Mouse (Mus musculus) embryonic fibroblast, embryonic 13.5 days (primary cell): ENCODE results near the gene Acsf2. TPM values are rescaled to one million over a fixed set of nuclear protein-coding genes. Genes with fewer than 3 reads are reported as not detected.
A peak's percentile ranks its signal among the peaks of the same experiment; 100 is the strongest.
"Not testable (repeated sequence)": the region's sequence is repeated elsewhere in the genome, so short reads cannot be mapped to it uniquely, and the experiment has no call there.

Source experiments
- H3K27ac ChIP-seq: 2 replicates; pipeline ENCODE4 v1.5.1; 2012; ENCODE audit warnings: low read length, control low read depth, inconsistent platforms; ENCODE audit not compliant: insufficient read depth
- H3K4me1 ChIP-seq: 2 replicates; pipeline ENCODE4 v1.6.1; 2011; ENCODE audit warnings: low read length; ENCODE audit not compliant: control insufficient read depth, insufficient read depth
- H3K4me3 ChIP-seq: 2 replicates; pipeline ENCODE4 v1.5.1; 2011; ENCODE audit warnings: mild to moderate bottlenecking, control low read depth, low read length; ENCODE audit not compliant: insufficient read depth
- CTCF ChIP-seq: IDR thresholded peaks from 2 replicates; pipeline ENCODE4 v1.5.1; 2011; ENCODE audit warnings: mild to moderate bottlenecking, control low read depth, low read length, moderate library complexity, borderline replicate concordance; ENCODE audit not compliant: insufficient read depth
- POLR2A ChIP-seq: IDR thresholded peaks from 2 replicates; pipeline ENCODE4 v1.6.1; 2011; ENCODE audit warnings: low read depth, mild to moderate bottlenecking, control low read depth, low read length, moderate library complexity
- polyA plus RNA-seq: library from polyadenylated mRNA; stranded (reverse); fragments of >200 nt; gene quantifications from 2 replicates; pipeline ENCODE4 v1.2.4, GENCODE M21; 2011; ENCODE audit warnings: low read depth; ENCODE audit not compliant: missing spikeins, insufficient read length

Acsf2 gene
- polyA plus RNA-seq: 13.8 and 19.4 TPM in 2 replicates

DNA sequence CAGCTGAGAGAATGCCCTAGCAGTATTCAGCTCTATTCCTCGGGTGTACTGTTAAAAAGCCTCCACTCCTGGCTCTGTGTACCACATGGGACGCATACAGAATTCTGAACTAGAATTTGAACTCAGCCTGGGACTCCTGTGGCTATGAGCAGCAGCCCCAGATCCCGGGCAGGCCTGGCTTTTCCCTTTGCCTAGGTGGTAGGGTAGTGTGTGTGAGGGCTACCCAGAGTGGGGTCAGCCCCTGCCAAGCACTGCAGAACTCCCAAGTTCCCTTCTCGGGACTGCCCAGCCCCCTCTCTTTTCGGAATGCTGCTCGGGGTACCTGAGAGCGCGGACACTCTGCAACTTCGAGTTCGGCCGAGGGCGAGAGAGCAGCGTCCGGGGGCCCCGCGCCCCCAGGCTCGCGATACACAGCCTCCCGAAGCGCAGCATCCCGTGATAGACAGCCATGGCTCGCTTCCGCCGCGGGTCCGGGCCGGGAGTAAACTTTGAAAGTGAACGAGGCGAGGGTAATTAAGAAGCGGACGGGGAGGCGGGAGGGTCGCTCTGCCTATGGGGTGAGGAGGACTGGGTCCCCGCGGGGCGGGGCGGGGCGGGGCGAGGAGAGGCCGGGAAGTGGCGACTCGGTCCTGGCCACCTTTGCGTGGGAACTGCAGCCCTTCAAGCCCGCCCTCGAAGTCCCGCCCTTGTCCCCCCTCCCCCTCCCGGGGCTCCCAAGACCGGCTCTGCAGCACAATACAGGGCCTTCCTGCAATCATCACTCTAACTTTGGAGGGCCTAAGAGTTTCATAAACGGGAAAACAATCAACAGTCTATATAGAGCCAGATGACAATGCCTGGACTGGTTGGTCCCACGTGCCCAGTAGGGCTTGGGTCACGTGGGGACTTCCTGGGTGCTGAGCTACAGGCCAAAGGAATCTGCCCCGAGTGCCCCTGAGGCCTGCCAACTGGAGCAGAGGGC is at the start of gene Acsf2:
Gene Acsf2, minus strand, starts transcription at position 551 of the 961 bp plus-strand sequence.
- peak within 1 kb of the TSS; percentile 80 for H3K4me3 ChIP-seq
- H3K27ac ChIP-seq: no peak within 1 kb of the TSS
- TF ChIP-seq CTCF: no peak
- peak; percentile 49; the same call in 1 of the 2 replicates for TF ChIP-seq POLR2A
- H3K4me1 ChIP-seq: peaks cover 3% of the 10 kb centered on the region; the same call in 1 of the 2 replicates

DNA sequence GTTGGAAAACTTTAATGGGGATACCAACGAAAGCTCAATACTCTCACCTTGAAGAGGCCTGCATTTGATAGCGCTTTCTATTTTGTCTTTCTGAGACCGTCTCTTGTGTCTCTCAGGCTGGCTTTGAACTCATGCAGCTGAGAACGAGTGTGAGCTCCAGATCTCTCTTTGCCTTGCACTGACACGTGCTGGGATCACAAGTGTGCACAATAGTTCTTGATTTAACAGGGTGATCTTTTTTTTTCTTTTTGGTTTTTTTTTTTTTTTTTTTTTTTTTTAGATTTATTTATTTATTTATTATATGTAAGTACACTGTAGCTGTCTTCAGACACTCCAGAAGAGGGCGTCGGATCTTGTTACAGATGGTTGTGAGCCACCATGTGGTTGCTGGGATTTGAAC is 49.6 kb upstream of the Acsf2 start:
- not testable (repeated sequence) for H3K27ac ChIP-seq, H3K4me1 ChIP-seq, H3K4me3 ChIP-seq

DNA sequence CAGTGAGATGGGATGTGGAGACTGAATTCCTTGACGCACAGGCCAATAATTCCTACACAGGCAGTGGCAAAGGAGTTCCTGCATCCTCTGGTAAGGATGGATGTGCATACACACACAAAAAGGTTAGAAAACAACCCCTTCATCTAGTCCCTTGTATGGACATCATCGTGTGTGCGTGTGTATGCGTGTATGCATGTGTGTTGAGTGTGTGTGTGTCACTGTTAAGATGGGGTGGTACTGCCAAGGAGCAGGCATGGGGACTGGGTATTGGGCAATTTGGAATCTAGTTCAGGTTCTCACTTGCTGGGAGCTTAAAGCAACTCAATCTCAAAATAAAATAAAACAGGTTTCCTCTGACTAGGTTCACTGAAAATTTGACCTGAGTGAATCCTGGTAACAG is 44.8 kb upstream of the Acsf2 start:
- Histone ChIP-seq H3K27ac (no peak overlapping the region), H3K4me3 (no peak overlapping the region), H3K4me1 (no peaks in the 10 kb centered on the region)
- TF ChIP-seq POLR2A: no peak
- no peak for TF ChIP-seq CTCF

DNA sequence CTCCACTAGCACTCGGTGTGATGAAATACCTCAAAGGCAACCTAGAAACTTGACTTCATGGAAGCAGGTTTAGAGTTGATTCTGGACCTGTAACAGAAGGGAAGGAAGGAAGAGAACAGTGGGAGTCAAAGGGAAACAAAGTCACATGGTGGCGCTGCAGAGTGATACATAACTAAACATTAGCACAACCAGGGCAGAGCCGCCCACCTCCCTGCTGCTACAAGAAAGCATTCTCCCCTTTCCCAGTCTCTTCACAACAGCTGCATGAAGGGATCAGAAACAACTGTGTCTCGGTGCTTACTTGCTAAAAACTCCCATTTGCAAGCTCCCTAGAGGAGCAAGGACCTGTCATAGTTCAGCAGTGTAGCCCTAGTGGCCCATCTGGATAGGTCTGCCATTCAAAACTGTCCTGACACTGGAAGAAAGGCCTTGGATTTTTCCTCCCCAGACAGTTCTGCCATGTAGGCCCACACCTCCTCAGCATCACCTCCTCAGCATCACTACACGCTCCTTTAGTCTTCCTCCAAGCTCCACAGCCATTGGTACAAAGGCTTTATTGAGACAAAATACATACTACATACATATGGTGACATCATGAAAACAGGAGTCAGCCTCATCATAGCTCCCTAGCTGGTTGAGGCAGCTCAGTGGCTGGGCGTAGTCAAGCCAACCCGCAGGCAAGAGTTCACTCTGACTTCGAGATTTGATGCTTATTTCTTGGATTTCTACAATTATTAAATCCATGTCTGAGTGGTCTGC is 43.0 kb upstream of the Acsf2 start:
- Histone ChIP-seq H3K4me3 (no peak overlapping the region), H3K27ac (no peak overlapping the region), H3K4me1 (no peaks in the 10 kb centered on the region)
- TF ChIP-seq POLR2A: no peak
- no peak for TF ChIP-seq CTCF

DNA sequence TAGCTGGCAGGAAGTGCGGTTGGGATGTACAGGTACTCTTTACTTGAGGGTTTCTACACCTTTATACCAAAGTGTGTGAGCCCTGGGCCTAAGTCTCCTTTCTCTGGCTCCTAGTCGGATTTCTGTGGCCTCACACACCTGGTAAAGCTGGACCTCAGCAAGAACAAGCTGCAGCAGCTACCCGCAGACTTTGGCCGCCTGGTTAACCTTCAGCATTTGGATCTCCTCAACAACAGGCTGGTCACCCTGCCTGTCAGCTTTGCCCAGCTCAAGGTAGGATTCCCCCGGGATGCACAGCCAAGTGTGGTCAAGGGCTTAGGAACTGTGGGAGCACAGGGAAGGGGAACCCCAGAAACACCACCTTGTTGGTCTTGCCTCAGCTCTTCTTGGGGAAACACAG is 32.8 kb upstream of the Acsf2 start:
- Histone ChIP-seq H3K4me1 (no peaks in the 10 kb centered on the region; the same call in 1 of the 2 replicates), H3K4me3 (no peak overlapping the region), H3K27ac (no peak overlapping the region)
- TF ChIP-seq POLR2A: no peak
- TF ChIP-seq CTCF: no peak

DNA sequence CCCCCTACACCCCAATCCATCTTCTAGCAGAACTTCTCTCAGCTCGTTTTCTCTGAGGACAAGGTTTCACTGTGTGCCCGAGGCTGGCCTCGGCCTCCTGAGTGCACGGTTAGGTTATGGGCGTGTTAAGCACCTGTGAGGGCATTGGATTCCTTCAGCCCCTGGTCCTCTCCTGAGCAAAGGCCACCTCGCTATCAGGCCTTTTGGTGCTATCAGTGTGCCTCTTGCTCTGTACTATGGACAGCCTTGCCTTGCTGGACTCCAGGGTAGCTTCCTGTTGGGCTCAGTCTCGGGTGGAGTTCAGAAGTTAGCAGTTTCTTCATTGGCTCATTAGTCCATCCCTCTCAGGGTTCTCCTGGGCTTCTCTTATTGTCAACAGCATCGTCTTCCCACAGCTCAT is 31.3 kb upstream of the Acsf2 start:
- no peak overlapping the region for H3K27ac ChIP-seq
- TF ChIP-seq POLR2A (no peak), CTCF (no peak)
- no peak overlapping the region for H3K4me3 ChIP-seq
- H3K4me1 ChIP-seq: no peaks in the 10 kb centered on the region; the same call in 1 of the 2 replicates

DNA sequence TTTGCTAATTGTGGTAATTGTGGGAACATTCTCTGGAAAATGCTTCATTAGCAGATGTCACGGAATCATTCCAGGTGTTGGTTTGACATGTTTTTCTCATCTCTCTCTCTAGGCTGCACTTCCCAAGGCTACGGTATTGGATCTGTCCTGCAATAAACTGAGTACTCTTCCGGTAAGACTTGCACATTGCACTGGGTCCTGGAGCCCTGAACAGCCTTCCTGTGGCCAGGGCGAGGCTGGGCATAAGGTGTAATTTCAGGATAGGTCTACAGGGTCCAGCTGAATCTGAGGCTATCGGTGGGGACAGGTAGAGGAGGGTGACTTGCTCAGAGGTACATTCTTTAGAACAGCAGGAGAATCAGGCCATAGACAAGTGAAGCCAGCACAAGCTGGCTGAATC is 30.3 kb upstream of the Acsf2 start:
- Histone ChIP-seq H3K27ac (no peak overlapping the region), H3K4me1 (no peaks in the 10 kb centered on the region; the same call in 1 of the 2 replicates), H3K4me3 (no peak overlapping the region)
- TF ChIP-seq CTCF (no peak), POLR2A (no peak)

DNA sequence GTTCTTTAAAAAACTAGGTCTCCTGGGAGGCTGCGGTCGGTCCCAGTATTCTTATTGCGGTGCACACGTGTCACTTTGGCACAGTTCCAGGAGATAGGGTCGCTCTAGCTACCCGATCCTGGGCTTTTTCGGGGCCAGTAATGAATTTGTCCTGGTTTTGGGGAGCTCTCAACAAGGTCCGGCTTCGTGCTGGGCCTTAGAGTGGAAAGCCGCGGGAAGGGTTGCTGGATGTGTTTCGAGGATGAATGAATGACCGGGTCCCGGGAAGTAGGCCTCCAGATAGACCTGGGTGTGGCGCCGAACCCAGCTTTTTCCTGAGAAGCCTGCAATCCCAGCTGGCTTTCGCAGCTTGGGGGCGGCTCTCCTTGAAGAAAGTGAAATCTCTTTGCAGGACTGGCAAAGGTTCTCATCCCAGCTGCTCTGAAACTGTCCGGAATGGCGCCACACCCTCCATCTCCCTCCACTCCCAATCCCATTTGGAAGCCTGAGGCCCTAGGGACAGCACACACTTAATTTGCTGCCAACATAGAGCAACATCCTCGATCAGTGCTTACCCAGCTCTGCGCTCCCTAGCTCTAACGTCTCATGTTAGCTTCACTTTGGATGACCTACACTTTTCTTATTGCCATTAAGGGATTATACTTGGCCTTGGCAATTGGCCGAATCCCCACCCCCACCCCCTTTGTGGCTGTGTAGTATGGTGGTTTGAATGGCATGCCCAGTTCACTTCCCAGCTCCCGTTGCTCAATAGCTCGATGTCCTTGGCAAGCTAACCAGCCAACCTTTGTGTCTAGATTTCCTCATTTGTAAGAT is 28.7 kb upstream of the Acsf2 start:
- TF ChIP-seq CTCF (no peak), POLR2A (peak; percentile 27; the same call in 1 of the 2 replicates)
- peak overlapping the region; percentile 64 for H3K27ac ChIP-seq

DNA sequence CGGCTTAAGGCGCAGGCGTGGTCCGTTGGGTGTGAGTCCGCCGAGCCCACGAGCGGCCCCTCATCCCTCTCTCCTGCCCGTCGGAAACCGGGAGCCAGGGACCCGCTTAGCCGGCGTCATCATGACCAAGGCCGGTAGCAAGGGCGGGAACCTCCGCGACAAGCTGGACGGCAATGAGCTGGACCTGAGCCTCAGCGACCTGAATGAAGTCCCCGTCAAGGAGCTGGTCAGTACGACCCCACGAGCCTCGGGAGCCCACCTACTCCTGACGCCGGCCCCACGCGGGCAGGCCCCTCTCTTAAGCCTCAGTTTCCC is 28.2 kb upstream of the Acsf2 start:
- Histone ChIP-seq H3K27ac (peak overlapping the region; percentile 64), H3K4me3 (peak overlapping the region; percentile 90), H3K4me1 (no peaks in the 10 kb centered on the region; the same call in 1 of the 2 replicates)
- no peak for TF ChIP-seq CTCF
- no peak for TF ChIP-seq POLR2A

More for the DNA sequence above, 28.7 kb upstream of the Acsf2 start:
- no peaks in the 10 kb centered on the region; the same call in 1 of the 2 replicates for H3K4me1 ChIP-seq
- H3K4me3 ChIP-seq: peak overlapping the region; percentile 90
